16 mouse cellular contexts compared by ENCODE assay signal in the genomic region with DNA sequence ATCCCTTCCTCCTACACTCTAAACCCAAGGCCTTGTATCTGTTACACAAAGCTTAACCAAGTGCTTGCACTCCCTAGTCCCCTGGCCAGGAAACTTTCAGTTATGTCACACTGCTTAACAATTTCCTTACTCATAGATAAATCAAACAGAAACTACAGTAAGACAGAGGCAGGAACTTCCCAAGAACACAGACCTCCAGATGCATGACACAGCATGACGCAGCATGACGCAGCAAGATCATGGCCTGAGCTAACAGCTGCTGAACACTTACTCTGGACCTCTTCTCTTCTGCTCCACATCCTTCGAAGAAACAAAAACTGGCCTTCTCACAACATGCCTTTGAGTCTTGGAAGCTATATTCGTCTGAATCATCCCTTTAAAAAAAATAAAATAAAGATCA. TPM values are rescaled to one million over a fixed set of nuclear protein-coding genes. Genes with fewer than 3 reads are reported as not detected.
DNase-seq lines count a peak whose midpoint lies in the region; ATAC-seq and TF ChIP-seq lines count a peak whose summit lies in the region.
"Had no signal": no experiment of that assay in that cellular context is flagged by ENCODE, and none has a peak within 500 bp of the region (broad histone marks: within the 10 kb centered on the region; RNA-seq: fewer than 3 reads in every experiment).

No protein-coding gene starts in this region.

- in situ Hi-C loops in ES-E14 (cut with MboI; ENCODE audit: low sequenced_read_pairs in 2 of 2, unreplicated experiment in 2 of 2): no loop called here

- H3K9me3 ChIP-seq in heart, embryonic 13.5 days: no peaks in the 10 kb centered on the region
- no peaks in the 10 kb centered on the region for H3K9me3 ChIP-seq in ES-E14 (ENCODE audit: control insufficient read depth, insufficient read depth, low read depth, low read length)
- H3K9me3 ChIP-seq in erythroblast, embryonic 14.5 days (ENCODE audit: control insufficient read depth, low read length): peaks cover under 1% of the 10 kb centered on the region; the same call in 1 of the 2 replicates
- no peaks in the 10 kb centered on the region for H3K9me3 ChIP-seq in midbrain, embryonic 15.5 days
- H3K9me3 ChIP-seq: hindbrain, embryonic 12.5 days; limb, embryonic 13.5 days had no signal

- intact Hi-C loops in heart, adult 2 months (cut with DNase I): no loop called here

- ATAC-seq in heart, embryonic 13.5 days (ENCODE audit: extremely low read depth, insufficient number of reproducible peaks, low FRiP score, low TSS enrichment): peak; percentile 84
- ATAC-seq in midbrain, embryonic 15.5 days (replicated peaks): no peak

- no peak for TF ChIP-seq CTCF in heart, adult 2 months (IDR thresholded peaks at IDR 0.05)

- WGBS in heart, embryonic 13.5 days: 81% methylated on average over 4 of the region's 4 CpGs
- 92% methylated on average over 4 of the region's 4 CpGs for WGBS in heart, adult 2 months
- WGBS in midbrain, embryonic 15.5 days: 93% methylated on average over 4 of the region's 4 CpGs

- H3K4me2 ChIP-seq in heart, embryonic 13.5 days: peak overlapping the region; percentile 44; the same call in 1 of the 2 replicates
- no peak overlapping the region for H3K4me2 ChIP-seq in midbrain, embryonic 15.5 days
- H3K4me2 ChIP-seq: hindbrain, embryonic 12.5 days; limb, embryonic 13.5 days had no signal

- H3K4me1 ChIP-seq in heart, embryonic 13.5 days: no peaks in the 10 kb centered on the region
- H3K4me1 ChIP-seq in heart, adult 2 months (ENCODE audit: control insufficient read depth, insufficient read depth, low read length): no peaks in the 10 kb centered on the region
- H3K4me1 ChIP-seq in ES-E14 (ENCODE audit: control insufficient read depth in 2 of 2, insufficient read depth in 2 of 2, low read length in 2 of 2, poor library complexity in 1 of 2): peaks cover 0 to 9% of the 10 kb centered on the region in 2 experiments; a peak in 1 of 4 replicates
- peaks cover 50% of the 10 kb centered on the region for H3K4me1 ChIP-seq in erythroblast, embryonic 14.5 days (ENCODE audit: control insufficient read depth)
- H3K4me1 ChIP-seq in midbrain, embryonic 15.5 days: no peaks in the 10 kb centered on the region
- H3K4me1 ChIP-seq: hindbrain, embryonic 12.5 days; limb, embryonic 13.5 days had no signal

- H3K9ac ChIP-seq in heart, embryonic 13.5 days: no peak overlapping the region
- H3K9ac ChIP-seq in heart, adult 2 months (ENCODE audit: low read depth, low read length): no peak overlapping the region
- no peak overlapping the region for H3K9ac ChIP-seq in ES-E14 (ENCODE audit: insufficient read depth, low read depth, low read length, poor library complexity, severe bottlenecking)
- no peak overlapping the region for H3K9ac ChIP-seq in midbrain, embryonic 15.5 days
- H3K9ac ChIP-seq: hindbrain, embryonic 12.5 days had no signal

- H3K27ac ChIP-seq in heart, embryonic 13.5 days (replicated peaks): peak overlapping the region; percentile 36; the same call in 1 of the 2 replicates
- H3K27ac ChIP-seq in heart, adult 2 months: no peak overlapping the region
- H3K27ac ChIP-seq in ES-E14 (ENCODE audit: insufficient read depth, low read depth, low read length, poor library complexity, severe bottlenecking): no peak overlapping the region
- no peak overlapping the region for H3K27ac ChIP-seq in midbrain, embryonic 15.5 days
- H3K27ac ChIP-seq: hindbrain, embryonic 12.5 days; limb, embryonic 13.5 days had no signal

- TF ChIP-seq POLR2A in heart, adult 2 months (IDR thresholded peaks at IDR 0.05; ENCODE audit: insufficient read depth, low read depth, low read length): no peak

- H3K79me2 ChIP-seq in heart, adult 2 months (replicated peaks; ENCODE audit: control insufficient read depth, insufficient read depth, low read length): no peaks in the 10 kb centered on the region; the same call in none of the 2 replicates

- H3K27me3 ChIP-seq in heart, embryonic 13.5 days (replicated peaks): no peaks in the 10 kb centered on the region
- H3K27me3 ChIP-seq in heart, adult 2 months (ENCODE audit: control insufficient read depth, insufficient read depth, low read length): no peaks in the 10 kb centered on the region
- H3K27me3 ChIP-seq in erythroblast, embryonic 14.5 days (ENCODE audit: control insufficient read depth): no peaks in the 10 kb centered on the region
- no peaks in the 10 kb centered on the region for H3K27me3 ChIP-seq in midbrain, embryonic 15.5 days (replicated peaks)
- H3K27me3 ChIP-seq: hindbrain, embryonic 12.5 days; limb, embryonic 13.5 days had no signal

- DNase-seq in heart, adult 2 months: no peak
- DNase-seq in ES-E14 (ENCODE audit: low read depth, low spot score): no peak
- DNase-seq in mesoderm, embryonic 11.5 days (ENCODE audit: low read depth, low spot score): peak; percentile 33
- DNase-seq in ovary, postnatal 14 days (ENCODE audit: low spot score): no peak
- no peak for DNase-seq in kidney, postnatal 14 days
- DNase-seq: cerebellum, postnatal 14 days; heart, adult 11 months; kidney, adult 2 months; lung, postnatal 4 days; right cerebral cortex, postnatal 25 days had no signal

- no peak for TF ChIP-seq EP300 in heart, adult 2 months (IDR thresholded peaks at IDR 0.05; ENCODE audit: insufficient read depth, low read depth, low read length)

- H3K36me3 ChIP-seq in heart, embryonic 13.5 days: peaks cover 27% of the 10 kb centered on the region
- H3K36me3 ChIP-seq in heart, adult 2 months (ENCODE audit: control insufficient read depth, insufficient read depth, low read length): peaks cover 2% of the 10 kb centered on the region
- peaks cover 1% of the 10 kb centered on the region for H3K36me3 ChIP-seq in ES-E14 (ENCODE audit: control insufficient read depth, insufficient read depth, low read length, poor library complexity, severe bottlenecking)
- H3K36me3 ChIP-seq in erythroblast, embryonic 14.5 days (ENCODE audit: control insufficient read depth): peaks cover 100% of the 10 kb centered on the region
- H3K36me3 ChIP-seq in midbrain, embryonic 15.5 days (replicated peaks): no peaks in the 10 kb centered on the region
- H3K36me3 ChIP-seq: hindbrain, embryonic 12.5 days; limb, embryonic 13.5 days had no signal

- H3K4me3 ChIP-seq in heart, embryonic 13.5 days: no peak overlapping the region
- H3K4me3 ChIP-seq in heart, adult 2 months: no peak overlapping the region
- no peak overlapping the region for H3K4me3 ChIP-seq in ES-E14 (ENCODE audit: insufficient read depth in 1 of 2, low read depth in 1 of 2, low read length in 2 of 2, poor library complexity in 1 of 2, severe bottlenecking in 1 of 2)
- H3K4me3 ChIP-seq in erythroblast, embryonic 14.5 days (replicated peaks): peak overlapping the region; percentile 46
- no peak overlapping the region for H3K4me3 ChIP-seq in midbrain, embryonic 15.5 days
- H3K4me3 ChIP-seq: hindbrain, embryonic 12.5 days; limb, embryonic 13.5 days had no signal

TF ChIP-seq in ES-E14, 5 proteins besides CTCF, POLR2A, EP300 and RAD21:
- TF ChIP-seq CHD2 (IDR thresholded peaks at IDR 0.05; ENCODE audit: low read depth, low read length) (no peak), ZNF384 (IDR thresholded peaks at IDR 0.05; ENCODE audit: low read depth, low read length) (no peak), MAFK (IDR thresholded peaks at IDR 0.05; ENCODE audit: insufficient read depth, low read depth, low read length) (peak; percentile 80)

RNA-seq across cellular contexts. Expression of a gene that starts 17.0 kb away (rescaled TPM):
- 7.6 and 8.0 TPM in 2 replicates for polyA plus RNA-seq in heart, embryonic 13.5 days (2015; fragmentation: Nextera tagmentation; extraction: Ambion mirVana)
- total RNA-seq in heart, adult 2 months (2021): 1 to 10 TPM; 1.0 to 1.6 TPM
- polyA plus RNA-seq in heart, adult 2 months (2012; rRNA removed): 1.5 and 3.8 TPM in 2 replicates
- 2.6 and 3.8 TPM in 2 replicates for total RNA-seq in ES-E14 (2012; rRNA removed)
- 0.07 and 0.11 TPM in 2 replicates for polyA plus RNA-seq in erythroblast, embryonic 14.5 days (2012)
- polyA plus RNA-seq in midbrain, embryonic 15.5 days (2015; fragmentation: Nextera tagmentation; extraction: Ambion mirVana): 8.2 and 9.1 TPM in 2 replicates
- total RNA-seq: monocyte, adult 5-6 weeks had no signal

RNA-seq across cellular contexts. Expression of a gene that starts 38.4 kb away (rescaled TPM):
- polyA plus RNA-seq in heart, embryonic 13.5 days (2015; fragmentation: Nextera tagmentation; extraction: Ambion mirVana): 8.6 and 9.0 TPM in 2 replicates
- 10 to 100 TPM; 13.9 to 14.6 TPM for total RNA-seq in heart, adult 2 months (2021)
- 7.9 and 11.2 TPM in 2 replicates for polyA plus RNA-seq in heart, adult 2 months (2012; rRNA removed)
- 12.2 and 20.6 TPM in 2 replicates for total RNA-seq in ES-E14 (2012; rRNA removed)
- polyA plus RNA-seq in erythroblast, embryonic 14.5 days (2012): 2.4 and 3.3 TPM in 2 replicates
- polyA plus RNA-seq in midbrain, embryonic 15.5 days (2015; fragmentation: Nextera tagmentation; extraction: Ambion mirVana): 1.6 and 1.7 TPM in 2 replicates
